Mouse (Mus musculus): Measurements from ENCODE around the gene Topbp1.
"Not testable (repeated sequence)": the region's sequence is repeated elsewhere in the genome, so short reads cannot be mapped to it uniquely, and the experiment has no call there.

Topbp1 gene

DNA sequence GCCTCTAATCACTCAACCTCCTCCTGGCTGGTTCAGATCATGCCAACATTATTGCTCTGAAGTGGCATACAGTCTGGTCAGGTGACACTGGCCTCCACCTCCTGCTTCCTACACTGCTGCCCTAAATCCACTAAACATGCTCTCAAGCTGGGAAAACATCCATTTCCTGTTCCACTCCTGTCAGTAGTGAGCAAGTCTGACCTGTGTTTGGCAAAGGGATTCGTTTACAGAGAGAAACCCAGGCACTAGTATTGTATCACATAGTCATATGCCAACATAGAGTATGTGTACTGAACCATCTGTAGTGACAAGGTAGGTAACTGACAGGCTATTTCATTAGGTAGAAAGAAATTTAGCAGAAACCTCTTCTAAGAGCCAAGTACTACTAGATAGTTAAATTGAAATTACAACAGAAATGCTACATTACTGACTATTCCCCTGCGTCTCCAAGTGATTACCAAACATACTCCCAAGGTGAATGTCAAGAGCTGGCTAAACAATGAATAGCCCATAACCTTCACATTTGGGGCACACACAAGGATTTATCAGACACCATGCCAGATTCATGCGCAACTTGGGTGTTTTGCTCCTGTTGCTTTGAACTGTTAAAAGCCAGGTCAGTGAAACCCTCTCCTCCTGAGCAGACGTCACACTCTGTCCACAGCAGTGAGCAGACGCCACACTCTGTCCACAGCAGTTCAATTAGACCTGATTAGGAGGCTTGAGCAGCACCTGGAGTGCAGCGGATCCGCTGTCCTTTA is 48.7 kb downstream of the Topbp1 start:
- DNase-seq, result not testable (repeated sequence)

GRCm38 (mm10) chr9:103357893-103358292 is 52.9 kb downstream of the Topbp1 start:
- DNase-seq, result no peak

GRCm38 (mm10) chr9:103358545-103358944 is 53.5 kb downstream of the Topbp1 start:
- DNase-seq, result no peak

- no peak for DNase-seq
These were observed 55.6 kb downstream of the Topbp1 start for GRCm38 (mm10) chr9:103360642-103361041.

GRCm38 (mm10) chr9:103363088-103363487 is 58.1 kb downstream of the Topbp1 start:
- no peak for DNase-seq

- peak in 1 of 2 experiments; percentile 9 for DNase-seq
These were observed 58.9 kb downstream of the Topbp1 start for GRCm38 (mm10) chr9:103363730-103364417.

DNA sequence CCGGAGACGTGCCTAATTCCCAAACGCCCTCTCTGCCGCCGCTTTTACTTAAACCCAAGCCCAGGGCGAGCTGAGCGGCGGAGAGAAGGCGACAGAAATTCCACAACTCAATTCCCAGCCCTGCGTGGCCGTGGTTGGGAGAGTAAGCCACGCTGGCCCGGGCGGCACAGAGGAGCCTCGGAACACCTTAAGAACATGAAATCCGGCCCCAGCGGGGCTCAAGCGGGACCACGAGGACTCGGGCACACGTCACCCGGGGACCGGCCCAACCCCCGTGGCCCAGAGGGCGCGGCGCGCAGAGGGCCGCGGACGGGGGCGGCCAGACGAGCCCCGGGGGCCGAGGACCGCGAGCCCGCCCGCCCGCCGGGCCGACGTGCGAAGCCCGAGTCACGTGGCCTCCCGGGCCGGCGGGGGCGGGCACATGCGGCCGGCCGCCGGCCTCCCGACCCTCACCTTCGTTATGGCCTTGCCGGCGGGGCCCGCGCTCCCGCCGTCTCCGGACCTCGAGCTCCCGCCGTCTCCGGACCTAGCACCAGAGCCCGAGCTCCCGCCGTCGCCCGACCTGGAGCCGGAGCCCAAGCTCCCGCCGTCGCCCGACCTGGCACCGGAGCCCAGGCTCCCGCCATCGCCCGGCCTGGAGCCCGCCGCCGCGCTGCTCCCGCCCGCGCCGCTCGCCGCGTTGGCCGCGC is 59.7 kb downstream of the Topbp1 start:
- DNase-seq, result peak; percentile 62 to 71

- DNase-seq, result peak; percentile 96 to 99
These were observed 60.6 kb downstream of the Topbp1 start, which contains the start of gene Cdv3 for GRCm38 (mm10) chr9:103365290-103366247. Cdv3 (minus strand) TSS chr9:103365840.

- DNase-seq, result no peak
These were observed 61.3 kb downstream of the Topbp1 start for GRCm38 (mm10) chr9:103366356-103366755.

- DNase-seq, result no peak
These were observed 64.9 kb downstream of the Topbp1 start for GRCm38 (mm10) chr9:103369951-103370350.

- no peak for DNase-seq
These were observed 67.4 kb downstream of the Topbp1 start for GRCm38 (mm10) chr9:103372271-103373010.

- DNase-seq, result no peak
These were observed 71.6 kb downstream of the Topbp1 start for GRCm38 (mm10) chr9:103376346-103377320.

DNA sequence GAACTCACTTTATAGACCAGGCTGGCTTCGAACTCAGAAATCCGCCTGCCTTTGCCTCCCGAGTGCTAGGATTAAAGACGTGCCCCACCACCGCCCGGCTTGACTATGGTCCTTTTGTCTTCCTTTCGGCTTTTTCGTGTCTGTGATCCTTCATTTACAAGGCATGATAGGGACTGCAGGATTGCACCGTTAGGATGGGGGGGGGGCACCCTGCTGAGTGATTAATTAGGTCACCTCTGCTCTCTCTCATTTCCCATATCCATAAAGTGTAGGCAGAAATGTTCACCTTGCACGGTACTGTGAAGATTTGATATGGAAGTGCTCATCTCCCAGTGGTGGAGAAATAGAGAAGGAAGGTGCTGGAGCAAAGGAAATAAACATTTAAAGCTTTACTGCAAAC is 73.7 kb downstream of the Topbp1 start:
- DNase-seq, result no peak

DNA sequence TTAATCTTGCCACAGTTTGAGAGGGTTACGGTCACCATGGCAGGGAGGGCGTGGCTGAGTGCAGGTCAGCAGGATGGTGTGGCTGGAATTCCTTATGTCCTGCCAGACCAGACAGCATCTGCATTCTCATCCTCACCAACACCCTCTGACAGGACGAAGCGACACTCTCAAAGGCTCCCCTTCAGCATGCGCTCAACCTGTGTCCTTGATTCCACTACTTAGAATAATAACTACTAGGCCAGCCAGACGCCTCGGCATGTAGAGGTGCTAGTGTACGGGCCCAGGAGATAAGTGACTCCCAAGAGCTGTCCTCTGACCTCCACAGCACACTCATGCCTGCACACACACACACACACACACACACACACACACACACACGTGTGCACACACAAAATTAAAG is 74.2 kb downstream of the Topbp1 start:
- no peak for DNase-seq

- DNase-seq, result no peak
These were observed 75.6 kb downstream of the Topbp1 start for GRCm38 (mm10) chr9:103380566-103380965.

GRCm38 (mm10) chr9:103382989-103383388 is 78.0 kb downstream of the Topbp1 start:
- DNase-seq, result no peak

GRCm38 (mm10) chr9:103383576-103383975 is 78.6 kb downstream of the Topbp1 start:
- DNase-seq, result no peak

GRCm38 (mm10) chr9:103384141-103384796 is 79.3 kb downstream of the Topbp1 start:
- no peak for DNase-seq

DNA sequence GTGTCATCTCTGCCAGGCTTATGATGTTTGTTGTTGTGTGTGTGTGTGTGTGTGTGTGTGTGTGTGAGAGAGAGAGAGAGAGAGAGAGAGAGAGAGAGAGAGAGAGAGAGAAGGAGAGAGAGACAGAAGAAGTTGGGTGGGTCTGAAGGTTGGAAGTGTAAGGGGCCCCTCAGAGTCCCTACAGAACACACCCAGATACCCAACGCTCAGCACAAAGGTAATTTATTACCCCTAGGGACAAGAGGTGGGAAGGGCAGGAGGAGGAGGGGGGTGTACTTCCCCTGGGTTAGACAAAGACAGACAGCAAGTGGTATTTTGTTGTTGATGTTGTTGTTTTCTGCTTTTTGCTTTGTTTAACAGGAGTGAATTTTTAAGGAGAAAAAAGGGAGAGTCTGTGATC is 80.6 kb downstream of the Topbp1 start:
- no peak for DNase-seq

- DNase-seq, result no peak
These were observed 81.6 kb downstream of the Topbp1 start for GRCm38 (mm10) chr9:103386573-103386972.

Data from spleen, adult 18-20 months (tissue).